Mouse (Mus musculus): ENCODE data around the gene Ehbp1. TPM values are rescaled to one million over a fixed set of nuclear protein-coding genes. Genes with fewer than 3 reads are reported as not detected.

Ehbp1 gene
- polyA plus RNA-seq, 1 experiment from 2014 or later: 7.2 TPM

DNA sequence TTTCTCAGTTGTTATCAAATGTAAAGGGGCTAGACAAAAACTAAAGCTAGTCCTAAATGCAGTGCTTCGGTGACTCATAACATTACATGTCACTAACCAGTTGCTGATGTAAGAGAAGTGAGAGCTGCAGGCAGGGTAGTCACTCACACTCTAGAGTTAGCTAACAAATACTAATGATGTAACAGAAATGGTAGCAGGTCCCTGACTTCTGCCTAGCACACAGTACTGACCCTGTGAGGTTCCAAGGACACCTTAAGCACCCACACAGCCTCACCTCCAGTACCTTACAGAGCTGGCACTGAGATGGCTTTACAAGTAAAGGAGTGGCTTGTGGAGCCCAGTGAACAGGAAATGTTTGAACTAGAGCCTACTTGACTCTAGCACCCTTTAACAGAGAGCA lies 86.7 kb downstream of the Ehbp1 start:
- Histone ChIP-seq H3K9ac (replicated peaks; ENCODE audit: low read length) (no peak overlapping the region), H3K27ac (ENCODE audit: low read length) (no peak overlapping the region), H3K4me2 (replicated peaks; ENCODE audit: low read depth, low read length) (no peak overlapping the region), H3K27me3 (ENCODE audit: insufficient read depth, low read length) (no peaks in the 10 kb centered on the region), H3K4me3 (ENCODE audit: low read length) (no peak overlapping the region), H3K4me1 (ENCODE audit: insufficient read depth, low read length) (no peaks in the 10 kb centered on the region), H3K36me3 (ENCODE audit: insufficient read depth, low read length) (no peaks in the 10 kb centered on the region), H3K9me3 (ENCODE audit: low read length) (peaks cover 2% of the 10 kb centered on the region)
- 91% methylated on average over 1 of the region's 1 CpGs for WGBS
- no peak for ATAC-seq (ENCODE audit: low FRiP score, low TSS enrichment)

DNA sequence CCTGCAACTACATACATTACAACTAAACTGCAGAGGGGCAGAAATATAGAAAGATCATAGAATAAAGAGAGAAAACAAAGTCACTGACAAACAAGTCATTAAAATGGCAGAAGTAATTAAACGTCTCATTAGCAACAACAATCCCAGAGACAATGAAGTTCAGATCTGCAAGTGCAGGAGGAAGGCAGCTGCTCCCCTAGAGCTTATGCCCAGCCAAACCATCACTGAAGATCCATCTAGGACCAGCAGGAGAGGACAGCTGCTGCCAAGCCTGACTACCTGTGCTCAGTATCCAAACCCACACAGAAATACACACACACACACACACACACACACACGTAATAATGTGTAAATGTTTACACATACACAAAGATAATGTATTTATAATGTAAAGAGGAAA lies 92.7 kb downstream of the Ehbp1 start:
- ATAC-seq (ENCODE audit: low FRiP score, low TSS enrichment): no peak
- H3K4me2 ChIP-seq (replicated peaks; ENCODE audit: low read depth, low read length): no peak overlapping the region
- no peaks in the 10 kb centered on the region for H3K36me3 ChIP-seq (ENCODE audit: insufficient read depth, low read length)
- H3K9me3 ChIP-seq (ENCODE audit: low read length): peaks cover 7% of the 10 kb centered on the region
- H3K27me3 ChIP-seq (ENCODE audit: insufficient read depth, low read length): no peaks in the 10 kb centered on the region
- H3K4me1 ChIP-seq (ENCODE audit: insufficient read depth, low read length): no peaks in the 10 kb centered on the region
- H3K27ac ChIP-seq (ENCODE audit: low read length): no peak overlapping the region
- no peak overlapping the region for H3K4me3 ChIP-seq (ENCODE audit: low read length)
- H3K9ac ChIP-seq (replicated peaks; ENCODE audit: low read length): no peak overlapping the region
- 86% methylated on average over 2 of the region's 2 CpGs for WGBS

DNA sequence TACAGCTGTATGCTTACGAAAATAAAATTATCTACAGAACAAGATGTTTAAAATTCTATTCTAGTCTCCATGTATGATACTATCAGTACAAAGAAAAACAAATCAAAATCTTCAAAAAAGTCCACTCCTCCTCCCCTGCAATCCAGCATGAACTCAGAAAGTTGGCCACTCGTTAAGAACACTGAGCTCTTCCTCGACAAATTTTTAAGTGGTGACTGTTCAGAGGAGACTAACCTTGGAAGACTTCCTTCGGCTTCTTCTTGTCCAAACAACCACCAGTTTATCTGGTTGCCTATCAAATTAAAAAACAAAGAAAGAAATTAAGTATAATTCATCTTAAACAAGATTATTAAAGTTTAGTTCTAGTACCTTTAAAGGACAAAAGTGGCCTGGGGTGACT lies 94.4 kb downstream of the Ehbp1 start:
- no peak overlapping the region for H3K9ac ChIP-seq (replicated peaks; ENCODE audit: low read length)
- H3K4me2 ChIP-seq (replicated peaks; ENCODE audit: low read depth, low read length): no peak overlapping the region
- ATAC-seq (ENCODE audit: low FRiP score, low TSS enrichment): no peak
- no peaks in the 10 kb centered on the region for H3K27me3 ChIP-seq (ENCODE audit: insufficient read depth, low read length)
- no peaks in the 10 kb centered on the region for H3K4me1 ChIP-seq (ENCODE audit: insufficient read depth, low read length)
- H3K9me3 ChIP-seq (ENCODE audit: low read length): peaks cover 7% of the 10 kb centered on the region
- WGBS: 72% methylated on average over 4 of the region's 4 CpGs
- H3K36me3 ChIP-seq (ENCODE audit: insufficient read depth, low read length): no peaks in the 10 kb centered on the region
- no peak overlapping the region for H3K4me3 ChIP-seq (ENCODE audit: low read length)
- no peak overlapping the region for H3K27ac ChIP-seq (ENCODE audit: low read length)

DNA sequence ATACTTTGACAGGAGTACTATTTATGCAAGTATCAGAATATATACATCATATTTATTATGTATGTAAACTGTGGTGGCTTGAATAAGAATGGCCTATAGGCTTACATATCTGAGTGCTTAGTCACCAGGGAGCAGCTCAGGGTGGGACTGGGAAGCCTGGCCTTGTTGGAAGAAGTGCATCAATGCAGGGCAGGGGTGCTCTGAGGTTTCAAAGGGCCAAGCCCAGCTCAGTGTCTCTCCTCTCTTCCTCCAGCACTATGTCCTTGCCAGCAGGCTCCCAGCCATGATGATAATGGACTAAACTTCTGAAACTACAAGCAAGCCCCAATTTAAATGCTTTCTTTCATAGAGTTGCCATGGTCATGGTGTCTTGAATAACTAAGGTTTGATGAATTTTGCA lies 95.0 kb downstream of the Ehbp1 start:
- no peak overlapping the region for H3K27ac ChIP-seq (ENCODE audit: low read length)
- H3K36me3 ChIP-seq (ENCODE audit: insufficient read depth, low read length): no peaks in the 10 kb centered on the region
- H3K27me3 ChIP-seq (ENCODE audit: insufficient read depth, low read length): no peaks in the 10 kb centered on the region
- H3K9ac ChIP-seq (replicated peaks; ENCODE audit: low read length): no peak overlapping the region
- H3K9me3 ChIP-seq (ENCODE audit: low read length): peaks cover 7% of the 10 kb centered on the region
- H3K4me2 ChIP-seq (replicated peaks; ENCODE audit: low read depth, low read length): no peak overlapping the region
- H3K4me3 ChIP-seq (ENCODE audit: low read length): no peak overlapping the region
- no peaks in the 10 kb centered on the region for H3K4me1 ChIP-seq (ENCODE audit: insufficient read depth, low read length)
- no peak for ATAC-seq (ENCODE audit: low FRiP score, low TSS enrichment)

DNA sequence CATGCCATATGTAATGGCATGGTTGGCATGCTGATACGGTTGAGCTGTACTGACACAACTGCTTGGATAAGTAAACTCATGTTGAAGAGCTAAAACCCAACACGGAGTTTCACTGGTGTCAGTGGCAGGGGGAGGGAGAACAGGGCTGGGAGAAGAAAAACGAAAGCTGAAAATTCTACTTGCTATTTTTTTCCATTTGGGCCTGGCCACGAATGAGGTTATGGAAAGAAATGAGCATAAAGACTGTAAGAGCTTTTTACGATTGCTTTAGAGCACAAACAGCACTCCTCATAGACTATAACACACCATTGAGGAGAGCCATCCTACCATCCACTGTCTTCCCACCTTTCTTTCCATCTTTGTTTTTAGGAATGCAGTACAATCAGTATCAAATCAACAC lies 106.5 kb downstream of the Ehbp1 start:
- no peak for ATAC-seq (ENCODE audit: low FRiP score, low TSS enrichment)
- Histone ChIP-seq H3K36me3 (ENCODE audit: insufficient read depth, low read length) (0 out of 2 replicates have a peak, but pooled peaks cover 5% of the 10 kb centered on the region), H3K4me1 (ENCODE audit: insufficient read depth, low read length) (no peaks in the 10 kb centered on the region), H3K4me2 (replicated peaks; ENCODE audit: low read depth, low read length) (no peak overlapping the region), H3K27me3 (ENCODE audit: insufficient read depth, low read length) (no peaks in the 10 kb centered on the region), H3K4me3 (ENCODE audit: low read length) (no peak overlapping the region), H3K9ac (replicated peaks; ENCODE audit: low read length) (no peak overlapping the region), H3K9me3 (ENCODE audit: low read length) (no peaks in the 10 kb centered on the region), H3K27ac (ENCODE audit: low read length) (no peak overlapping the region)
- 92% methylated on average over 5 of the region's 5 CpGs for WGBS

GRCm38 (mm10) chr11:22234739-22235138 lies 107.4 kb downstream of the Ehbp1 start:
- no peak overlapping the region for H3K27ac ChIP-seq (ENCODE audit: low read length)
- no peaks in the 10 kb centered on the region for H3K9me3 ChIP-seq (ENCODE audit: low read length)
- ATAC-seq (ENCODE audit: low FRiP score, low TSS enrichment): peak; percentile 59; the same call in 1 of the 2 replicates
- no peak overlapping the region for H3K4me2 ChIP-seq (replicated peaks; ENCODE audit: low read depth, low read length)
- no peak overlapping the region for H3K9ac ChIP-seq (replicated peaks; ENCODE audit: low read length)
- H3K4me3 ChIP-seq (ENCODE audit: low read length): no peak overlapping the region
- 48% methylated on average over 1 of the region's 1 CpGs for WGBS
- no peaks in the 10 kb centered on the region for H3K4me1 ChIP-seq (ENCODE audit: insufficient read depth, low read length)
- H3K36me3 ChIP-seq (ENCODE audit: insufficient read depth, low read length): 0 out of 2 replicates have a peak, but pooled peaks cover 5% of the 10 kb centered on the region
- no peaks in the 10 kb centered on the region for H3K27me3 ChIP-seq (ENCODE audit: insufficient read depth, low read length)

- Histone ChIP-seq H3K4me3 (ENCODE audit: low read length) (no peak overlapping the region), H3K27ac (ENCODE audit: low read length) (no peak overlapping the region), H3K9ac (replicated peaks; ENCODE audit: low read length) (no peak overlapping the region), H3K36me3 (ENCODE audit: insufficient read depth, low read length) (no peaks in the 10 kb centered on the region), H3K27me3 (ENCODE audit: insufficient read depth, low read length) (no peaks in the 10 kb centered on the region), H3K9me3 (ENCODE audit: low read length) (no peaks in the 10 kb centered on the region), H3K4me2 (replicated peaks; ENCODE audit: low read depth, low read length) (no peak overlapping the region), H3K4me1 (ENCODE audit: insufficient read depth, low read length) (no peaks in the 10 kb centered on the region)
- peak; percentile 65 for ATAC-seq (ENCODE audit: low FRiP score, low TSS enrichment)
- 32% methylated on average over 6 of the region's 6 CpGs for WGBS
Measured at GRCm38 (mm10) chr11:22230906-22231305, 111.2 kb downstream of the Ehbp1 start.

- no peak for ATAC-seq (ENCODE audit: low FRiP score, low TSS enrichment)
- H3K9me3 ChIP-seq (ENCODE audit: low read length): no peaks in the 10 kb centered on the region
- no peak overlapping the region for H3K4me3 ChIP-seq (ENCODE audit: low read length)
- H3K9ac ChIP-seq (replicated peaks; ENCODE audit: low read length): no peak overlapping the region
- no peaks in the 10 kb centered on the region for H3K27me3 ChIP-seq (ENCODE audit: insufficient read depth, low read length)
- no peaks in the 10 kb centered on the region for H3K36me3 ChIP-seq (ENCODE audit: insufficient read depth, low read length)
- WGBS: 46% methylated on average over 2 of the region's 2 CpGs
- no peaks in the 10 kb centered on the region for H3K4me1 ChIP-seq (ENCODE audit: insufficient read depth, low read length)
- H3K27ac ChIP-seq (ENCODE audit: low read length): no peak overlapping the region
- no peak overlapping the region for H3K4me2 ChIP-seq (replicated peaks; ENCODE audit: low read depth, low read length)
Measured at GRCm38 (mm10) chr11:22225619-22226018, 116.5 kb downstream of the Ehbp1 start.

GRCm38 (mm10) chr11:22218222-22218621 lies 123.9 kb downstream of the Ehbp1 start:
- WGBS: 78% methylated on average over 2 of the region's 2 CpGs
- Histone ChIP-seq H3K27me3 (ENCODE audit: insufficient read depth, low read length) (no peaks in the 10 kb centered on the region), H3K9ac (replicated peaks; ENCODE audit: low read length) (no peak overlapping the region), H3K27ac (ENCODE audit: low read length) (no peak overlapping the region), H3K4me1 (ENCODE audit: insufficient read depth, low read length) (no peaks in the 10 kb centered on the region), H3K9me3 (ENCODE audit: low read length) (no peaks in the 10 kb centered on the region), H3K4me3 (ENCODE audit: low read length) (no peak overlapping the region), H3K4me2 (replicated peaks; ENCODE audit: low read depth, low read length) (no peak overlapping the region), H3K36me3 (ENCODE audit: insufficient read depth, low read length) (no peaks in the 10 kb centered on the region)
- no peak for ATAC-seq (ENCODE audit: low FRiP score, low TSS enrichment)

DNA sequence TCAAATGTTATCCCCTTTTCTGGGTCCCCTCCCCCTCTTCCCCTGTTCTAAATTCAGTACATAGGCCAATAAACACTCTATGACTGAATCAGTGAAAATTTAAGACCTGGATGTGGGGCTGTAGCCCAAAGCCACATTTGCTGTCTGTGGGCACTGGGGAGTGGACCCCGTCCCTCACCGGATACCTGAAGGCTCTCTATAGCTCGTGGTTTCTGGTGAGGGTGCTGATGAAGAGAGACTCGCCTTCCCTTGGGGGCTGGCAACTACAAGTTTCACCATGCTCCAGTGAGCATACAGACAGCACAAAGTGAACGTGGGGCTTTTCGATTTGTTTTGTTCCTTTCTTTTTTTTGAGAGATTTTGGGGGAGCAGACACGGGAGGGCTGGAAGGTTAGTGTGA lies 125.2 kb downstream of the Ehbp1 start:
- no peak for ATAC-seq (ENCODE audit: low FRiP score, low TSS enrichment)
- H3K27ac ChIP-seq (ENCODE audit: low read length): no peak overlapping the region
- H3K9me3 ChIP-seq (ENCODE audit: low read length): no peaks in the 10 kb centered on the region
- H3K27me3 ChIP-seq (ENCODE audit: insufficient read depth, low read length): no peaks in the 10 kb centered on the region
- H3K4me3 ChIP-seq (ENCODE audit: low read length): no peak overlapping the region
- no peak overlapping the region for H3K9ac ChIP-seq (replicated peaks; ENCODE audit: low read length)
- 76% methylated on average over 7 of the region's 7 CpGs for WGBS
- H3K4me2 ChIP-seq (replicated peaks; ENCODE audit: low read depth, low read length): no peak overlapping the region
- no peaks in the 10 kb centered on the region for H3K36me3 ChIP-seq (ENCODE audit: insufficient read depth, low read length)
- H3K4me1 ChIP-seq (ENCODE audit: insufficient read depth, low read length): no peaks in the 10 kb centered on the region

- Histone ChIP-seq H3K9ac (replicated peaks; ENCODE audit: low read length) (no peak overlapping the region), H3K36me3 (ENCODE audit: insufficient read depth, low read length) (no peaks in the 10 kb centered on the region), H3K4me2 (replicated peaks; ENCODE audit: low read depth, low read length) (no peak overlapping the region), H3K4me1 (ENCODE audit: insufficient read depth, low read length) (no peaks in the 10 kb centered on the region), H3K4me3 (ENCODE audit: low read length) (no peak overlapping the region), H3K27me3 (ENCODE audit: insufficient read depth, low read length) (no peaks in the 10 kb centered on the region), H3K27ac (ENCODE audit: low read length) (no peak overlapping the region), H3K9me3 (ENCODE audit: low read length) (no peaks in the 10 kb centered on the region)
- no peak for ATAC-seq (ENCODE audit: low FRiP score, low TSS enrichment)
- WGBS: 50% methylated on average over 1 of the region's 1 CpGs
Measured at GRCm38 (mm10) chr11:22206611-22207010, 135.5 kb downstream of the Ehbp1 start.
